Mouse (Mus musculus) stomach, embryonic 14.5 days (tissue): Measurements from ENCODE around the gene Ppp2r5e. TPM values are rescaled to one million over a fixed set of nuclear protein-coding genes. Genes with fewer than 3 reads are reported as not detected.

Experiments used
- ATAC-seq: fragments of 200-750 bp; cut with Nextera tagmentation; 2 replicates; pipeline ENCODE4 v1.8.0; 2017; ENCODE audit warnings: low read depth, moderate TSS enrichment; ENCODE audit not compliant: insufficient number of reproducible peaks, insufficient read depth, low FRiP score
- H3K27ac ChIP-seq: fragments of 300-500 bp; sonication (generic); 2 replicates; pipeline ENCODE4 v1.5.1; 2014; ENCODE audit warnings: mild to moderate bottlenecking, low read length, moderate library complexity, mixed read lengths
- H3K27me3 ChIP-seq: fragments of 300-500 bp; sonication (generic); 2 replicates; pipeline ENCODE4 v1.6.1; 2014; ENCODE audit warnings: low read length, control low read depth, mixed read lengths; ENCODE audit not compliant: control insufficient read depth, insufficient read depth
- H3K36me3 ChIP-seq: fragments of 300-500 bp; sonication (generic); 2 replicates; pipeline ENCODE4 v1.6.1; 2014; ENCODE audit warnings: mild to moderate bottlenecking, control low read depth, low read length, moderate library complexity, mixed read lengths; ENCODE audit not compliant: control insufficient read depth, insufficient read depth
- H3K4me1 ChIP-seq: fragments of 300-500 bp; sonication (generic); 2 replicates; pipeline ENCODE4 v1.6.1; 2014; ENCODE audit warnings: low read length, control low read depth, mixed read lengths; ENCODE audit not compliant: control insufficient read depth, insufficient read depth
- H3K4me2 ChIP-seq: fragments of 300-500 bp; sonication (generic); replicated peaks from 2 replicates; pipeline ENCODE4 v1.6.1; 2014; ENCODE audit warnings: low read depth, low read length, control low read depth
- H3K4me3 ChIP-seq: fragments of 300-500 bp; sonication (generic); 2 replicates; pipeline ENCODE4 v1.5.1; 2014; ENCODE audit warnings: low read depth, low read length, control low read depth
- H3K9ac ChIP-seq: fragments of 300-500 bp; sonication (generic); replicated peaks from 2 replicates; pipeline ENCODE4 v1.6.1; 2014; ENCODE audit warnings: low read depth, mild to moderate bottlenecking, control low read depth, low read length, moderate library complexity, mixed read lengths
- H3K9me3 ChIP-seq: fragments of 300-500 bp; sonication (generic); 2 replicates; pipeline ENCODE4 v1.6.1; 2016; ENCODE audit warnings: low read depth, low read length, control low read depth; ENCODE audit not compliant: control insufficient read depth
- WGBS: fragments of 180-500 bp; shearing (Covaris S2); extraction: QIAGEN DNeasy Blood & Tissue Kit; methylation state at CpG from one replicate; pipeline ENCODE4 v1.1.7; 2014; 5-methylcytosine and 5-hydroxymethylcytosine counted together
- polyA plus RNA-seq: library from polyadenylated mRNA; unstranded; fragments of >200 nt; fragmentation: Nextera tagmentation; extraction: Ambion mirVana; gene quantifications from 2 replicates; pipeline ENCODE4 v1.2.1, GENCODE M21; 2014

Gene Ppp2r5e
- polyA plus RNA-seq, 1 experiment from 2014 or later: 17.2 TPM

DNA sequence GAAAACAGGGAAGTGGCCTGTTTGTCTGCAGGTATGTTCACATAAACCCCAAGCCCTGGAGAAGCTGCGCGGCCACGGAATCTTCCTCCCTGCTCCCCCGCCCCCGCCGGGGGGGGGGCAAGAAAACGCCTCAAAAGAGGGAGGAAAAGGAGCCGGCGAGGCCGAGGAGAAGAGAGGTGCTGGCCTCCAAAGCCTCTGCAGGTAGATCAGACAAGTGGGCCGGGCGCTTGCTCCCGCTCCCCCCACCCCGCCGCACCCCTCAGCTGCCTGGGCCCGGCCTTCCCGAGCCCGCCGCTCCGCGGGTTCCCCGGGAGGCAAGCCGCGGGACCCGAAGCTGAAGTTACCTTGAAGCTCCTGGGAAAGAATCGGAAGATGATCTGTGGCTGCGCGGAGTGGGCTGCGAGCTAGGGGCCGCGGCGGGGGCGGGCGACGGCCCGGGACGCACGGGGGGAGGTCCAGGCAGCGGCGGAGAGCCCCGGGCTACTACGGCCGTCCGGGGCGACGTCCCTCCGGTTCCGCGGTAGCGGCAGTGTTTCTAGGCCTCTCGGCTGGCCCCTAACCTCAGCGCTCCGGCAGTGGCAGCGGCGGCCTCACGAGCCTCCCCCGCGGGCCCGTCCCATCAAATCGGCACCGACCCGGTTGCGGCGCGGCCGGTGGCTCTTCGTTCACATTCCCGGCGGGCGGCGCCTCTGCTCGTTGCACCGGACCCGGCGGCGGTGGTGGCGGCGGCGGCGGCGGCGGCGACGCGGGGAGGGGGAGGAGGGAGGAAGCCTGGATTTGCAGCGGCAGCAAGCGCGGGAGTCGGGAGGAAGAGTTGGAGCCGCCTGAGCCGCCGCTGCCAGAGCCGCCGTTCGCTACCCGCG is 523 bp downstream of the Ppp2r5e start:
- H3K9ac ChIP-seq: peak overlapping the region; percentile 96
- WGBS: under 1% methylated on average over 85 of the region's 97 CpGs
- ATAC-seq: peak; percentile 24; the same call in 1 of the 2 replicates
- H3K9me3 ChIP-seq: no peaks in the 10 kb centered on the region
- peak overlapping the region; percentile 84 for H3K4me2 ChIP-seq
- peak overlapping the region; percentile 95 for H3K27ac ChIP-seq
- H3K4me3 ChIP-seq: peak overlapping the region; percentile 100
- peaks cover 14% of the 10 kb centered on the region for H3K36me3 ChIP-seq
- no peaks in the 10 kb centered on the region for H3K27me3 ChIP-seq
- H3K4me1 ChIP-seq: peaks cover 6% of the 10 kb centered on the region; the same call in 1 of the 2 replicates

DNA sequence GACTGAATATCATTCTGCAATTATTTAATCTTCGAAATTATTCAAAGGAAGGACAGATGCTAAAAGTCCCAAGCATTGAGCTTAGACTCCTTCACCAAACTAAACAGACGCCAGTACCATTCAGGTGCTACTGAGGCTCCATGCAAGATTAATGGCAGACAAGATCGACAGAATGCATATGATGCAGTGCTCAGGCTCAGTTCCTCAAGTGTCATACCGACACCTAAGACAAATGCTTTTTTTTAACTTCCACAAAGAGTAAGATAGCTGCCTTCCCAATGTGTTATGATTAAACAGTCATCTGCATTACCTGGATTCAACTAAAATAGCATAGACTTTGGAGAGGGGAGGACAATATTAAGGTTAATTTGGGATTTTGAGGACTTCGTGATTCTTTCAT is 1.6 kb downstream of the Ppp2r5e start:
- 29% methylated on average over 5 of the region's 5 CpGs for WGBS
- Histone ChIP-seq H3K27me3 (no peaks in the 10 kb centered on the region), H3K4me1 (peaks cover 6% of the 10 kb centered on the region; the same call in 1 of the 2 replicates), H3K9me3 (no peaks in the 10 kb centered on the region), H3K9ac (0 out of 2 replicates have a peak overlapping the region, but pooled peaks have one; percentile 23), H3K27ac (no peak overlapping the region), H3K4me2 (peak overlapping the region; percentile 84), H3K36me3 (peaks cover 25% of the 10 kb centered on the region), H3K4me3 (peak overlapping the region; percentile 100)
- no peak for ATAC-seq

- ATAC-seq: no peak
- 37% methylated on average over 4 of the region's 4 CpGs for WGBS
- Histone ChIP-seq H3K9ac (no peak overlapping the region), H3K36me3 (peaks cover 28% of the 10 kb centered on the region), H3K4me1 (peaks cover 6% of the 10 kb centered on the region; the same call in 1 of the 2 replicates), H3K4me3 (peak overlapping the region; percentile 100; the same call in 1 of the 2 replicates), H3K27me3 (no peaks in the 10 kb centered on the region), H3K9me3 (no peaks in the 10 kb centered on the region), H3K4me2 (peak overlapping the region; percentile 84), H3K27ac (no peak overlapping the region)
Measured at GRCm38 (mm10) chr12:75593817-75594216, 2.2 kb downstream of the Ppp2r5e start.

GRCm38 (mm10) chr12:75587501-75587900 is 8.5 kb downstream of the Ppp2r5e start:
- Histone ChIP-seq H3K4me3 (no peak overlapping the region), H3K4me2 (no peak overlapping the region), H3K4me1 (no peaks in the 10 kb centered on the region), H3K27me3 (no peaks in the 10 kb centered on the region), H3K9me3 (no peaks in the 10 kb centered on the region), H3K27ac (no peak overlapping the region), H3K36me3 (peaks cover 40% of the 10 kb centered on the region), H3K9ac (no peak overlapping the region)
- no peak for ATAC-seq

DNA sequence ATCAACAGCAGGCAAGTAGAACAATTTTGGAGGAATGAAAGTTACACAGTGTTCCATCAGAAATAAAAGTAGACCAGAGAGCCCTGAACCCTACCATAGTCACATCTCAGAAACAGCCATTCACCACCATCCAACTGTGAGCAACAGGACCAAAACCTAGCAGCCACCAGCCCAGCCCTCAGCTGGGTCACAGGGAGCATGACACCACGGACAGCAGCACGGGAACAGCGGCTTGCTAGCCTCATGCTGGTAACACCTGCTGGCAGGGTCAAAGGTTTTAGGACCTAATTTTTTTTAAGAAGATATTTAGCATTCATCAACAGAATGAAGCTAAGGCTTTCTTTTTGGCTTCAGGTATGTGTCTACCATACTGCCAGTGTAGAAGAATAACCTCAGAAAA is 12.3 kb downstream of the Ppp2r5e start:
- Histone ChIP-seq H3K9ac (no peak overlapping the region), H3K9me3 (no peaks in the 10 kb centered on the region), H3K4me2 (no peak overlapping the region), H3K4me1 (no peaks in the 10 kb centered on the region), H3K36me3 (peaks cover 18% of the 10 kb centered on the region), H3K27ac (no peak overlapping the region), H3K4me3 (no peak overlapping the region), H3K27me3 (no peaks in the 10 kb centered on the region)
- ATAC-seq: no peak
- 70% methylated on average over 3 of the region's 3 CpGs for WGBS

- H3K36me3 ChIP-seq: peaks cover under 1% of the 10 kb centered on the region
- no peaks in the 10 kb centered on the region for H3K27me3 ChIP-seq
- ATAC-seq: no peak
- no peaks in the 10 kb centered on the region for H3K9me3 ChIP-seq
- H3K9ac ChIP-seq: no peak overlapping the region
- 95% methylated on average over 2 of the region's 2 CpGs for WGBS
- H3K4me1 ChIP-seq: no peaks in the 10 kb centered on the region
- no peak overlapping the region for H3K4me2 ChIP-seq
- no peak overlapping the region for H3K27ac ChIP-seq
- H3K4me3 ChIP-seq: no peak overlapping the region
Measured at GRCm38 (mm10) chr12:75579076-75579475, 17.0 kb downstream of the Ppp2r5e start.

GRCm38 (mm10) chr12:75577255-75577654 is 18.8 kb downstream of the Ppp2r5e start:
- no peaks in the 10 kb centered on the region for H3K9me3 ChIP-seq
- H3K27ac ChIP-seq: no peak overlapping the region
- no peaks in the 10 kb centered on the region for H3K36me3 ChIP-seq
- no peak overlapping the region for H3K4me3 ChIP-seq
- 58% methylated on average over 5 of the region's 5 CpGs for WGBS
- H3K27me3 ChIP-seq: no peaks in the 10 kb centered on the region
- H3K4me1 ChIP-seq: no peaks in the 10 kb centered on the region
- H3K9ac ChIP-seq: no peak overlapping the region
- ATAC-seq: no peak
- H3K4me2 ChIP-seq: no peak overlapping the region

DNA sequence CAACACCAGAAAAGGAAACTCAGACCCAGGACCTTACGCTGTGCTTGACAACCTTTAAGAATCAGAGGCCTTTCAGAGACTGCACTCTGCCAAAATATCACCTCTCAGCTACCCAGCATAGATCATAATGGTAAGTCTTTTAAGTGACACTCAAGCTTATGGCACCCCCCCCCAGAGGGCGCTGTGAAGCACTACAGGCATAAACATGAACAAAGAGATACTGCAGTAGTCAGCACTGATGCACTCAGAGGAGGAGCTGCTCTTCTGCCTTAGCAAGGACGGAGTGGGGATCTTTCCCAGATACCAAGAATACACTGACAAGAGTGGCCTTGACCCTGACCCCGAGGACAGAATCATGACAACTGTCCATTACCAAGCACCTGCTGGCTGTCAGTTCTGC is 23.8 kb downstream of the Ppp2r5e start:
- Histone ChIP-seq H3K4me1 (peaks cover 12% of the 10 kb centered on the region), H3K4me2 (no peak overlapping the region), H3K9me3 (no peaks in the 10 kb centered on the region), H3K27ac (no peak overlapping the region), H3K36me3 (no peaks in the 10 kb centered on the region), H3K4me3 (no peak overlapping the region), H3K9ac (no peak overlapping the region), H3K27me3 (no peaks in the 10 kb centered on the region)
- 64% methylated on average over 4 of the region's 4 CpGs for whole genome bisulfite sequencing
- no peak for ATAC-seq
